Mouse (Mus musculus): ENCODE measurements around the gene Add3. TPM values are rescaled to one million over a fixed set of nuclear protein-coding genes. Genes with fewer than 3 reads are reported as not detected.

The Add3 gene
- polyA plus RNA-seq, 1 experiment from 2014 or later: 48.5 TPM

GRCm38 (mm10) chr19:53282571-53282970, 142.3 kb downstream of the Add3 start:
- ATAC-seq (ENCODE audit: low FRiP score): 0 out of 2 replicates have a peak, but pooled peaks have one; percentile 33
- Histone ChIP-seq H3K9me3 (no peaks in the 10 kb centered on the region), H3K36me3 (replicated peaks) (no peaks in the 10 kb centered on the region), H3K27ac (no peak overlapping the region), H3K4me2 (no peak overlapping the region), H3K9ac (no peak overlapping the region), H3K27me3 (no peaks in the 10 kb centered on the region), H3K4me1 (peaks cover 21% of the 10 kb centered on the region), H3K4me3 (replicated peaks) (no peak overlapping the region)
- 35% methylated on average over 10 of the region's 10 CpGs for WGBS

- Histone ChIP-seq H3K27ac (no peak overlapping the region), H3K4me2 (no peak overlapping the region), H3K4me1 (peaks cover 21% of the 10 kb centered on the region), H3K9ac (no peak overlapping the region), H3K36me3 (replicated peaks) (no peaks in the 10 kb centered on the region), H3K27me3 (no peaks in the 10 kb centered on the region), H3K4me3 (replicated peaks) (no peak overlapping the region), H3K9me3 (no peaks in the 10 kb centered on the region)
- ATAC-seq (ENCODE audit: low FRiP score): no peak
- WGBS: 82% methylated on average over 7 of the region's 7 CpGs
Observed at GRCm38 (mm10) chr19:53283742-53284141, 143.5 kb downstream of the Add3 start.

- Histone ChIP-seq H3K27ac (peak overlapping the region; percentile 51), H3K4me3 (replicated peaks) (no peak overlapping the region), H3K36me3 (replicated peaks) (no peaks in the 10 kb centered on the region), H3K9me3 (no peaks in the 10 kb centered on the region), H3K4me1 (peaks cover 21% of the 10 kb centered on the region), H3K4me2 (peak overlapping the region; percentile 18), H3K27me3 (no peaks in the 10 kb centered on the region), H3K9ac (no peak overlapping the region)
- ATAC-seq (ENCODE audit: low FRiP score): peak; percentile 76; the same call in 1 of the 2 replicates
- 27% methylated on average over 20 of the region's 20 CpGs for WGBS
Observed at GRCm38 (mm10) chr19:53284268-53285208, 144.3 kb downstream of the Add3 start.

GRCm38 (mm10) chr19:53296331-53297254, 156.3 kb downstream of the Add3 start:
- no peak overlapping the region for H3K27ac ChIP-seq
- no peak for ATAC-seq (ENCODE audit: low FRiP score)
- H3K4me3 ChIP-seq (replicated peaks): no peak overlapping the region
- H3K4me2 ChIP-seq: no peak overlapping the region
- 75% methylated on average over 23 of the region's 23 CpGs for WGBS
- H3K36me3 ChIP-seq (replicated peaks): no peaks in the 10 kb centered on the region
- H3K4me1 ChIP-seq: no peaks in the 10 kb centered on the region
- no peak overlapping the region for H3K9ac ChIP-seq
- no peaks in the 10 kb centered on the region for H3K27me3 ChIP-seq
- H3K9me3 ChIP-seq: no peaks in the 10 kb centered on the region

Other genes with a start within 250 kb of the Add3 start
- gene Xpnpep1, start 100.2 kb upstream of the Add3 start, polyA plus RNA-seq (2016; fragmentation: Nextera tagmentation; extraction: Ambion mirVana): 140 and 147 TPM in 2 replicates
- gene Mxi1, start 170.1 kb downstream of the Add3 start, polyA plus RNA-seq (2016; fragmentation: Nextera tagmentation; extraction: Ambion mirVana): 54.8 and 62.4 TPM in 2 replicates
- 1.7 TPM in 1 of 2 replicates, not detected in the other for gene Gm10197, start 231.3 kb downstream of the Add3 start, polyA plus RNA-seq (2016; fragmentation: Nextera tagmentation; extraction: Ambion mirVana)